In the genomic region with DNA sequence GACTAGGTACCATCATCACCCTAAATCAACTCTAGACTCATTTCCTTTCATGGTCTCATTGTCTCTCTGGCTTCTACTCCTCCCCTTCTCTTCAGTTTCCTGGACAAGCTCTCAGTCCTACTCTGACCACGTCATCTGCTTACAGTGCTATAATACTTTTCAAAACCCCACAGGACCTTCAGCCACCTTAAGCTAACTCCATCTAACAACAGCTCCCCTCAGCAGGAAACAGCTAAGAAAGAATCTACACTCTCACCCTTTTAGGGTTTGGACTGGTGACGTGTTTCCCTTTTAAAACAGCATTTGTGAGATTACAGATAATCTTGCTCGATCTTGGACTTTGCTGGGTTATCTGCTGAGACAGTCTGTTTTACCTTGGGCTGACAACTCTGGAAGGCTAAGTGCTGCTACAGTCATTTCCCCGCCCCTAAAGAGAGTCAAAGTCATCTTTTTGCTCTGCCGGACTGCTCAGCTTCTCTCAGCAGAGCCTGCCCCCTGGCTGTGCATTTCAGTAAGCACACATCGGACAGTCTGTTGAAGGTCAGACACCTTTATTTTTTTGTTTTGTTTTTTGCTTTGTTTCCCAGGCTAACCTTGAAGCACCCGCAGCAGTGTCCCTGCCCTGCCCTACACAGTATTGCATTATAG, we compare ENCODE assay signal across 8 mouse cellular contexts. TPM values are rescaled to one million over a fixed set of nuclear protein-coding genes. Genes with fewer than 3 reads are reported as not detected.
DNase-seq lines count a peak whose midpoint lies in the region; ATAC-seq lines count a peak whose summit lies in the region.

No protein-coding gene starts in this region.

- H3K9ac ChIP-seq in liver, embryonic 13.5 days: peak overlapping the region; percentile 36

- H3K4me3 ChIP-seq in liver, embryonic 13.5 days (replicated peaks): no peak overlapping the region

- DNase-seq in urinary bladder, postnatal 14 days (ENCODE audit: low spot score): peak; percentile 75
- DNase-seq in urinary bladder, postnatal 10 days (ENCODE audit: low spot score): no peak
- peak; percentile 40 to 45 for DNase-seq in cerebellum, postnatal 36 days
- DNase-seq in gastrocnemius, postnatal 25 days: peak; percentile 48
- peak; percentile 75 for DNase-seq in liver, embryonic 13.5 days
- DNase-seq in naive thymus-derived CD4-positive, alpha-beta T cell, adult 2 months (ENCODE audit: low read depth): peak; percentile 77
- DNase-seq in testis, postnatal 14 days (ENCODE audit: low spot score): peak; percentile 49

- peak; percentile 86 for ATAC-seq in inflammation-experienced regulatory T-cells, adult 6 months
- ATAC-seq in liver, embryonic 13.5 days (ENCODE audit: low read depth): peak; percentile 89

- H3K27ac ChIP-seq in liver, embryonic 13.5 days: peak overlapping the region; percentile 82

- H3K4me2 ChIP-seq in liver, embryonic 13.5 days: peak overlapping the region; percentile 33

- peaks cover 67% of the 10 kb centered on the region for H3K4me1 ChIP-seq in liver, embryonic 13.5 days (replicated peaks)

- 5% methylated on average over 7 of the region's 7 CpGs for WGBS in liver, embryonic 13.5 days (ENCODE audit: insufficient replicate concordance)

- peaks cover 7% of the 10 kb centered on the region for H3K36me3 ChIP-seq in liver, embryonic 13.5 days

- H3K27me3 ChIP-seq in liver, embryonic 13.5 days: no peaks in the 10 kb centered on the region

- no peaks in the 10 kb centered on the region for H3K9me3 ChIP-seq in liver, embryonic 13.5 days (replicated peaks)

RNA-seq across cellular contexts. Expression of gene Pank2, which starts 8.5 kb away (rescaled TPM):
- total RNA-seq in gastrocnemius, postnatal 25 days (2021): 10 to 100 TPM; 22.5 to 26.4 TPM
- 10 to 100 TPM in 2 of 3 experiments, 1 to 10 TPM in 1; 9.9 to 12.1 (median 11.9) TPM for polyA plus RNA-seq in inflammation-experienced regulatory T-cells, adult 6 months (2017; shearing (Covaris generic))
- 21.9 and 27.8 TPM in 2 replicates for polyA plus RNA-seq in liver, embryonic 13.5 days (2015; fragmentation: Nextera tagmentation; extraction: Ambion mirVana)

RNA-seq across cellular contexts. Expression of gene Mavs, which starts 19.9 kb away (rescaled TPM):
- total RNA-seq in gastrocnemius, postnatal 25 days (2021): 10 to 100 TPM; 40.5 to 47.4 TPM
- polyA plus RNA-seq in inflammation-experienced regulatory T-cells, adult 6 months (2017; shearing (Covaris generic)): 10 to 100 TPM; 18.2 to 20.5 (median 18.8) TPM
- polyA plus RNA-seq in liver, embryonic 13.5 days (2015; fragmentation: Nextera tagmentation; extraction: Ambion mirVana): 27.1 and 31.1 TPM in 2 replicates

RNA-seq across cellular contexts. Expression of gene Ap5s1, which starts 46.9 kb away (rescaled TPM):
- total RNA-seq in gastrocnemius, postnatal 25 days (2021): 10 to 100 TPM; 18.2 to 20.1 TPM
- polyA plus RNA-seq in inflammation-experienced regulatory T-cells, adult 6 months (2017; shearing (Covaris generic)): 10 to 100 TPM; 13.4 to 25.1 (median 20.9) TPM
- 18.1 and 19.7 TPM in 2 replicates for polyA plus RNA-seq in liver, embryonic 13.5 days (2015; fragmentation: Nextera tagmentation; extraction: Ambion mirVana)
